Mouse (Mus musculus) heart, postnatal 0 days (tissue): ENCODE measurements around the gene Zfp282.

ENCODE experiments used
- CTCF ChIP-seq: IDR thresholded peaks from 2 replicates; pipeline ENCODE4 v1.5.1; 2016; ENCODE audit warnings: antibody characterized with exemption, control low read depth, low read depth
- EP300 ChIP-seq: IDR thresholded peaks from 2 replicates; pipeline ENCODE4 v1.6.1; 2016; ENCODE audit warnings: antibody characterized with exemption, low read depth

- TF ChIP-seq CTCF (no peak), EP300 (no peak)
Observed at GRCm38 (mm10) chr6:47904917-47905695, 28.1 kb downstream of the Zfp282 start.
